Mouse (Mus musculus): Measurements from ENCODE around the gene Asap3.

GRCm38 (mm10) chr4:136290781-136291595 lies 84.8 kb downstream of the Asap3 start:
- TF ChIP-seq CTCF (IDR thresholded peaks at IDR 0.05; ENCODE audit: low read depth, low read length) (no peak), TAL1 (conservative IDR thresholded peaks at IDR 0.05; ENCODE audit: low read depth, low read length) (no peak)
